Mouse (Mus musculus) liver, adult 2 months (tissue): ENCODE results near the gene Mpv17l2. TPM values are rescaled to one million over a fixed set of nuclear protein-coding genes. Genes with fewer than 3 reads are reported as not detected.

Source experiments
- DNase-seq: peaks from one replicate; pipeline ENCODE4 v3.0.0-alpha.2; 2011; ENCODE audit warnings: low read depth, low spot score; ENCODE audit errors: extremely low read depth
- H3K27ac ChIP-seq: fragments of 200-500 bp; replicated peaks from 2 replicates; pipeline ENCODE4 v1.5.1; 2012; ENCODE audit warnings: low read depth, mild to moderate bottlenecking, control low read depth, inconsistent platforms, low read length; ENCODE audit not compliant: insufficient read depth
- H3K27me3 ChIP-seq: fragments of 200-500 bp; 2 replicates; pipeline ENCODE4 v1.6.1; 2012; ENCODE audit warnings: mild to moderate bottlenecking, moderate library complexity, low read length, inconsistent platforms; ENCODE audit not compliant: control insufficient read depth, insufficient read depth
- H3K36me3 ChIP-seq: fragments of 200-500 bp; 2 replicates; pipeline ENCODE4 v1.6.1; 2012; ENCODE audit warnings: low read length, inconsistent platforms; ENCODE audit not compliant: control insufficient read depth, insufficient read depth
- H3K4me1 ChIP-seq: fragments of 200-500 bp; 2 replicates; pipeline ENCODE4 v1.6.1; 2011; ENCODE audit warnings: low read length; ENCODE audit not compliant: control insufficient read depth, insufficient read depth
- H3K4me3 ChIP-seq: fragments of 200-500 bp; 2 replicates; pipeline ENCODE4 v1.5.1; 2011; ENCODE audit warnings: low read depth, mild to moderate bottlenecking, control low read depth, low read length, moderate library complexity; ENCODE audit not compliant: insufficient read depth
- H3K79me2 ChIP-seq: fragments of 200-500 bp; 2 replicates; pipeline ENCODE4 v1.6.1; 2012; ENCODE audit warnings: inconsistent platforms, mild to moderate bottlenecking, low read length, moderate library complexity; ENCODE audit not compliant: control insufficient read depth, insufficient read depth
- H3K9ac ChIP-seq: fragments of 200-500 bp; 2 replicates; pipeline ENCODE4 v1.6.1; 2012; ENCODE audit warnings: low read depth, mild to moderate bottlenecking, control low read depth, inconsistent platforms, low read length
- CTCF ChIP-seq: fragments of 200-500 bp; IDR thresholded peaks from 2 replicates; pipeline ENCODE4 v1.5.1; 2011; ENCODE audit warnings: low read depth, low read length, control low read depth
- POLR2A ChIP-seq: fragments of 200-500 bp; IDR thresholded peaks from 2 replicates; pipeline ENCODE4 v1.6.1; 2011; ENCODE audit warnings: low read length, control low read depth; ENCODE audit not compliant: insufficient read depth; ENCODE audit errors: extremely low read depth
- WGBS: fragments of 180-500 bp; shearing (Covaris S2); methylation state at CpG from one replicate; pipeline ENCODE4 v1.1.7; 2018; 5-methylcytosine and 5-hydroxymethylcytosine counted together
- polyA plus RNA-seq: library from polyadenylated mRNA; depleted of rRNA; stranded (reverse); fragments of >200 nt; gene quantifications from 2 replicates; pipeline ENCODE4 v1.2.3, GENCODE M21; 2012
- total RNA-seq: library from RNA; depleted of rRNA; stranded (reverse); fragments of >200 nt; gene quantifications from 2 replicates; pipeline ENCODE4 v1.2.3, GENCODE M21; 2014

Mpv17l2 gene
- total and polyA plus RNA-seq, 2 experiments = 13.7 to 33.9 TPM

GRCm38 (mm10) chr8:70772075-70772474 is 11.3 kb upstream of the Mpv17l2 start:
- Histone ChIP-seq H3K79me2 (peaks cover 5% of the 10 kb centered on the region; the same call in 1 of the 2 replicates), H3K27ac (no peak overlapping the region), H3K4me1 (peaks cover 9% of the 10 kb centered on the region), H3K27me3 (no peaks in the 10 kb centered on the region), H3K4me3 (no peak overlapping the region), H3K9ac (no peak overlapping the region), H3K36me3 (no peaks in the 10 kb centered on the region)
- WGBS = 95% methylated on average over 13 of the region's 13 CpGs
- no peak for DNase-seq
- TF ChIP-seq CTCF (no peak), POLR2A (no peak)

- H3K36me3 ChIP-seq = no peaks in the 10 kb centered on the region
- no peaks in the 10 kb centered on the region for H3K27me3 ChIP-seq
- peaks cover 11% of the 10 kb centered on the region for H3K4me1 ChIP-seq
- H3K4me3 ChIP-seq = no peak overlapping the region
- no peak for DNase-seq
- 93% methylated on average over 7 of the region's 7 CpGs for WGBS
- TF ChIP-seq POLR2A (no peak), CTCF (no peak)
- no peak overlapping the region for H3K9ac ChIP-seq
- H3K27ac ChIP-seq = no peak overlapping the region
- peaks cover 2% of the 10 kb centered on the region; the same call in 1 of the 2 replicates for H3K79me2 ChIP-seq
These were observed 10.5 kb upstream of the Mpv17l2 start for GRCm38 (mm10) chr8:70771217-70771616.

DNA sequence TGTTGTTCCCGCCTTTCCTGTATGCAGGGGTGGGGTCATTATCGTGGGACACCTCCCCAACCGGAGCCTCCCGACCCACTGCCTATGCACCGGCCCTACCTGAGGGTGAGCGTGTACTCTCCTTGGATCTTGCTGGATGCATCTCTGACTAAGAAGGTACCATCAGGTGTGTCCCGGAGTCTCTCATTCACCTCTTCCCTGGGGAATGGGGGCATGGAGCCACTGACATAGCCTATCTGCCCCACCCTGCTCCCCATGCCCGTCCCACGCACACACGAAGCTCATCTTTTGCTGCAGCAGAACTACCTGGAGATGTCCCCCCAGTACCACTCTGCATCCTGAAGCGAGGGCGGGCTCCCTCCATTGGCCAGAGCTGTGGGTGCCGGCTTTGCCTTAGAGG is 10.0 kb upstream of the Mpv17l2 start:
- H3K27ac ChIP-seq = no peak overlapping the region
- H3K36me3 ChIP-seq = no peaks in the 10 kb centered on the region

GRCm38 (mm10) chr8:70769858-70770257 is 9.1 kb upstream of the Mpv17l2 start:
- Histone ChIP-seq H3K9ac (no peak overlapping the region), H3K79me2 (no peaks in the 10 kb centered on the region), H3K27ac (no peak overlapping the region), H3K4me3 (no peak overlapping the region), H3K36me3 (no peaks in the 10 kb centered on the region), H3K4me1 (peaks cover 7% of the 10 kb centered on the region; the same call in 1 of the 2 replicates), H3K27me3 (no peaks in the 10 kb centered on the region)
- TF ChIP-seq CTCF = no peak
- no peak for TF ChIP-seq POLR2A
- WGBS = 82% methylated on average over 12 of the region's 12 CpGs
- no peak for DNase-seq

More for the DNA sequence above, 10.0 kb upstream of the Mpv17l2 start:
- Histone ChIP-seq H3K4me1 (peaks cover 9% of the 10 kb centered on the region), H3K27me3 (no peaks in the 10 kb centered on the region), H3K4me3 (no peak overlapping the region), H3K9ac (no peak overlapping the region), H3K79me2 (no peaks in the 10 kb centered on the region)
- TF ChIP-seq CTCF = no peak
- no peak for TF ChIP-seq POLR2A
- 96% methylated on average over 13 of the region's 13 CpGs for WGBS
- DNase-seq = no peak

GRCm38 (mm10) chr8:70769359-70769758 is 8.6 kb upstream of the Mpv17l2 start:
- H3K4me3 ChIP-seq = no peak overlapping the region
- no peak overlapping the region for H3K9ac ChIP-seq
- no peaks in the 10 kb centered on the region for H3K27me3 ChIP-seq
- no peaks in the 10 kb centered on the region for H3K36me3 ChIP-seq
- DNase-seq = peak; percentile 80
- peak; percentile 100 for TF ChIP-seq CTCF
- TF ChIP-seq POLR2A = no peak
- no peaks in the 10 kb centered on the region for H3K79me2 ChIP-seq
- WGBS = 12% methylated on average over 26 of the region's 26 CpGs
- H3K27ac ChIP-seq = no peak overlapping the region
- peaks cover 7% of the 10 kb centered on the region; the same call in 1 of the 2 replicates for H3K4me1 ChIP-seq

DNA sequence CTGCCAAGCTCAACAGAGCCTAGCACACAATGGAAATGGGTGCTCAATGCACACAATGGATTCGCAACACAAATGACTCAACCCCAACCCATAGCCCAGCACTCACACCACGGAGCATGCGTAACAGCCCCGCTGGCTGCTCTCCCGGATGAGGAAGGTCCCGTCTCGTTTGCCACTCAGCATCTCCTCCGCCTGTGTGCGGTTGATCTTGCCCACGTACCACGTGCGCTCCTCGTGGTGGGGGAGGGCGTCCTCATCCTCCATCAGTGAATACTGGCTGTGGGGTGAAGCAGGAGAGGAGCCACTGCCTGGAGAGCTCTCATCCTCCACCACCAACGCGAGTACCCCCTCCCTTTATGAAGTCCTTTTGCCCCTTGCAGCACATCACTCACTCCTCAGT is 8.2 kb upstream of the Mpv17l2 start:
- DNase-seq = no peak
- no peaks in the 10 kb centered on the region for H3K79me2 ChIP-seq
- H3K36me3 ChIP-seq = no peaks in the 10 kb centered on the region
- no peak overlapping the region for H3K9ac ChIP-seq
- TF ChIP-seq POLR2A (no peak), CTCF (no peak)
- no peak overlapping the region for H3K27ac ChIP-seq
- H3K27me3 ChIP-seq = no peaks in the 10 kb centered on the region
- 84% methylated on average over 16 of the region's 16 CpGs for WGBS
- peaks cover 10% of the 10 kb centered on the region; the same call in 1 of the 2 replicates for H3K4me1 ChIP-seq
- H3K4me3 ChIP-seq = no peak overlapping the region
